Mouse (Mus musculus) left cerebral cortex, adult 2 months (tissue): ENCODE results near the gene Mast1. TPM values are rescaled to one million over a fixed set of nuclear protein-coding genes. Genes with fewer than 3 reads are reported as not detected.

ENCODE experiments used
- DNase-seq, 2 experiments: peaks; one replicate each; pipeline ENCODE4 v3.0.0; 2021 to 2022; ENCODE audit warnings: low spot score in 2 of 2, mixed read lengths in 1 of 2; ENCODE audit errors: extremely low spot score in 1 of 2
- H3K27ac ChIP-seq: fragments of 200-600 bp; 2 replicates; pipeline ENCODE4 v1.8.1; 2022
- H3K4me3 ChIP-seq: fragments of 200-600 bp; 2 replicates; pipeline ENCODE4 v1.8.1; 2022
- CTCF ChIP-seq: fragments of 200-600 bp; IDR thresholded peaks from 2 replicates; pipeline ENCODE4 v1.8.1; 2022; ENCODE audit warnings: antibody characterized with exemption, mild to moderate bottlenecking, moderate library complexity
- intact Hi-C: fragments of 180-260 bp; cut with DNase I; formaldehyde crosslinking; loops from one replicate; pipeline ENCODE4 v1.15.1; 2025
- microRNA-seq, 2 experiments: library from miRNA; unstranded; fragments of <30 nt; microRNA quantifications; one replicate each; pipeline ENCODE4 v1.2.0; 2021
- total RNA-seq, 2 experiments: library from RNA; stranded (reverse); gene quantifications; 2 replicates each; pipeline ENCODE4 v1.2.3; 2021

Mast1 gene
- total RNA-seq, 2 experiments from 2014 or later, result 89.4 to 95.7 TPM

- TF ChIP-seq CTCF, result no peak
- no peak overlapping the region for H3K27ac ChIP-seq
- no peak for DNase-seq
- intact Hi-C loops, result no loop called here
- H3K4me3 ChIP-seq, result no peak overlapping the region
Observed at GRCm38 (mm10) chr8:84873016-84873415, 64.1 kb downstream of the Mast1 start.

GRCm38 (mm10) chr8:84872309-84872965 is 64.7 kb downstream of the Mast1 start:
- Histone ChIP-seq H3K27ac (no peak overlapping the region), H3K4me3 (peak overlapping the region; percentile 46)
- DNase-seq, result no peak
- intact Hi-C loops, result no loop called here
- no peak for TF ChIP-seq CTCF

GRCm38 (mm10) chr8:84871376-84872308 is 65.5 kb downstream of the Mast1 start, which contains the start of gene Syce2:
TSS of gene Syce2 (plus strand) at chr8:84872111.
- intact Hi-C loops, result no loop called here

More at GRCm38 (mm10) chr8:84871376-84872308, 65.5 kb downstream of the Mast1 start, which contains the start of gene Syce2:
- Histone ChIP-seq H3K27ac (no peak within 1 kb of the TSS), H3K4me3 (peak within 1 kb of the TSS; percentile 46)
- peak; percentile 53 to 57 for DNase-seq
- peak; percentile 31 for TF ChIP-seq CTCF

Small RNA genes lying within 50 kb of the gene (microRNA-seq; reads per million reads assigned to microRNA genes)
- gene Gm24197 (1.2 to 2.9 reads per million in 2 experiments), gene Mir7069 (7.8 to 12.4 reads per million in 2 experiments)

Other genes starting within 250 kb of the Mast1 start
- 10 to 100 TPM; 95.5 to 96.8 TPM for gene Nacc1, start 249.5 kb downstream of the Mast1 start, total RNA-seq
- gene Lyl1, start 235.9 kb downstream of the Mast1 start, total RNA-seq, result 1 to 10 TPM; 1.6 to 2.6 TPM
- not detected for gene G430095P16Rik, start 214.4 kb downstream of the Mast1 start, total RNA-seq
- 100 to 1,000 TPM; 347 to 350 TPM for gene Nfix, start 137.0 kb downstream of the Mast1 start, total RNA-seq
- 10 to 100 TPM in 1 of 2 experiments, 1 to 10 TPM in 1; 9.7 to 11.1 TPM for gene Dand5, start 114.5 kb downstream of the Mast1 start, total RNA-seq
- 10 to 100 TPM; 23.9 to 25.8 TPM for gene Gadd45gip1, start 105.8 kb downstream of the Mast1 start, total RNA-seq
- gene Rad23a, start 96.7 kb downstream of the Mast1 start, total RNA-seq, result 10 to 100 TPM; 77.7 to 77.8 TPM
- 100 to 1,000 TPM; 459 to 496 TPM for gene Calr, start 90.4 kb downstream of the Mast1 start, total RNA-seq
- 10 to 100 TPM; 49.8 to 50.1 TPM for gene Farsa, start 80.4 kb downstream of the Mast1 start, total RNA-seq
- 1 to 10 TPM; 7.8 to 8.0 TPM for gene Syce2, start 65.2 kb downstream of the Mast1 start, total RNA-seq
- gene Gcdh, start 43.4 kb downstream of the Mast1 start, total RNA-seq, result 10 to 100 TPM; 35.6 to 44.1 TPM
- under 1 TPM in 1 of 2 experiments, not detected in 1; 0.23 TPM for gene Klf1, start 35.4 kb downstream of the Mast1 start, total RNA-seq
- 1 to 10 TPM; 4.3 to 5.1 TPM for gene Dnase2a, start 28.8 kb downstream of the Mast1 start, total RNA-seq
- 1 to 10 TPM; 1.1 to 1.2 TPM for gene Rtbdn, start 9.6 kb upstream of the Mast1 start, total RNA-seq
- not detected for gene Gm49661, start 32.1 kb upstream of the Mast1 start, total RNA-seq
- gene Prdx2, start 32.2 kb upstream of the Mast1 start, total RNA-seq, result 100 to 1,000 TPM; 319 to 333 TPM
- gene Rnaseh2a, start 32.4 kb upstream of the Mast1 start, total RNA-seq, result 10 to 100 TPM; 43.4 to 47.3 TPM
- gene Junb, start 41.4 kb upstream of the Mast1 start, total RNA-seq, result 100 to 1,000 TPM in 1 of 2 experiments, 10 to 100 TPM in 1; 99.5 to 145 TPM
- 10 to 100 TPM; 11.3 to 11.6 TPM for gene Hook2, start 53.2 kb upstream of the Mast1 start, total RNA-seq
- not detected for gene Best2, start 77.2 kb upstream of the Mast1 start, total RNA-seq
- gene Asna1, start 87.9 kb upstream of the Mast1 start, total RNA-seq, result 100 to 1,000 TPM; 122 to 124 TPM
- gene Trir, start 89.5 kb upstream of the Mast1 start, total RNA-seq, result 100 to 1,000 TPM; 124 to 132 TPM
- gene Tnpo2, start 99.6 kb upstream of the Mast1 start, total RNA-seq, result 100 to 1,000 TPM; 146 to 163 TPM
- gene Fbxw9, start 122.7 kb upstream of the Mast1 start, total RNA-seq, result 10 to 100 TPM; 21.5 to 25.5 TPM
- gene Gm5741, start 130.6 kb upstream of the Mast1 start, total RNA-seq, result not detected
- 10 to 100 TPM; 66.1 to 68.7 TPM for gene Dhps, start 134.4 kb upstream of the Mast1 start, total RNA-seq
- 10 to 100 TPM; 55.6 to 55.7 TPM for gene Wdr83os, start 143.4 kb upstream of the Mast1 start, total RNA-seq
- 10 to 100 TPM; 25.5 to 27.8 TPM for gene Wdr83, start 143.9 kb upstream of the Mast1 start, total RNA-seq
- 10 to 100 TPM; 34.7 to 35.9 TPM for gene Man2b1, start 145.9 kb upstream of the Mast1 start, total RNA-seq
- 1 to 10 TPM; 7.0 to 7.9 TPM for gene Zfp791, start 185.7 kb upstream of the Mast1 start, total RNA-seq
- not detected for gene Cks1brt, start 214.6 kb upstream of the Mast1 start, total RNA-seq